Mouse (Mus musculus): Measurements from ENCODE around the gene Lrrc57. TPM values are rescaled to one million over a fixed set of nuclear protein-coding genes. Genes with fewer than 3 reads are reported as not detected.

Lrrc57 gene
- polyA plus RNA-seq, 1 experiment: 8.0 TPM

DNA sequence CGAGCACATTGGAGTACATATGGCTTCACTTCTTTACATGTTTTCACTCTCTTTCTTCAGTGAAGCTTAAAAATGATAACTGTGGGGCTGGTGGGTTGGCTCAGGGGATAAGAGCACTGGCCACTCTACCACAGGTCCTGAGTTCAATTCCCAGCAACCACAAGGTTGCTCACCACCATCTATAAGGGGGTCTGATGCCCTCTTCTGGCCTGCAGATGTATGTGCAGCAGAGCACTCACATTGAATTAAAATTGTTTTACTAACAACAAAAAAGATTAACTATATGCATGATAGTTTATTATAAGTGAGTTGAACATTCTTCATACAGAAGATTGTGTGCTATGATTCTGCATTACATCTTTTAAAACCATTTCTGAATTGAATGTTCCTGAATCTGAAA is 10.2 kb upstream of the Lrrc57 start:
- no peaks in the 10 kb centered on the region for H3K79me2 ChIP-seq (ENCODE audit: control insufficient read depth, insufficient read depth)
- H3K4me3 ChIP-seq (ENCODE audit: insufficient read depth, poor library complexity, severe bottlenecking): no peak overlapping the region
- H3K27me3 ChIP-seq (ENCODE audit: control insufficient read depth, insufficient read depth, insufficient read length): no peaks in the 10 kb centered on the region
- TF ChIP-seq MAX (IDR thresholded peaks at IDR 0.05) (no peak), MYOD1 (IDR thresholded peaks at IDR 0.05; ENCODE audit: control insufficient read depth, insufficient read length, low read depth) (no peak), CEBPB (IDR thresholded peaks at IDR 0.05; ENCODE audit: low read depth) (no peak), FOSL1 (IDR thresholded peaks at IDR 0.05; ENCODE audit: insufficient read depth, low read length, poor library complexity, severe bottlenecking) (no peak), CTCF (IDR thresholded peaks at IDR 0.05; ENCODE audit: control insufficient read depth, insufficient read depth, insufficient read length) (no peak)
- peaks cover 41% of the 10 kb centered on the region for H3K36me3 ChIP-seq (ENCODE audit: control insufficient read depth, insufficient read depth)
- no peak overlapping the region for H3ac ChIP-seq (ENCODE audit: control insufficient read depth, insufficient read length, low read depth)
- H3K79me3 ChIP-seq (ENCODE audit: low read depth): no peaks in the 10 kb centered on the region

DNA sequence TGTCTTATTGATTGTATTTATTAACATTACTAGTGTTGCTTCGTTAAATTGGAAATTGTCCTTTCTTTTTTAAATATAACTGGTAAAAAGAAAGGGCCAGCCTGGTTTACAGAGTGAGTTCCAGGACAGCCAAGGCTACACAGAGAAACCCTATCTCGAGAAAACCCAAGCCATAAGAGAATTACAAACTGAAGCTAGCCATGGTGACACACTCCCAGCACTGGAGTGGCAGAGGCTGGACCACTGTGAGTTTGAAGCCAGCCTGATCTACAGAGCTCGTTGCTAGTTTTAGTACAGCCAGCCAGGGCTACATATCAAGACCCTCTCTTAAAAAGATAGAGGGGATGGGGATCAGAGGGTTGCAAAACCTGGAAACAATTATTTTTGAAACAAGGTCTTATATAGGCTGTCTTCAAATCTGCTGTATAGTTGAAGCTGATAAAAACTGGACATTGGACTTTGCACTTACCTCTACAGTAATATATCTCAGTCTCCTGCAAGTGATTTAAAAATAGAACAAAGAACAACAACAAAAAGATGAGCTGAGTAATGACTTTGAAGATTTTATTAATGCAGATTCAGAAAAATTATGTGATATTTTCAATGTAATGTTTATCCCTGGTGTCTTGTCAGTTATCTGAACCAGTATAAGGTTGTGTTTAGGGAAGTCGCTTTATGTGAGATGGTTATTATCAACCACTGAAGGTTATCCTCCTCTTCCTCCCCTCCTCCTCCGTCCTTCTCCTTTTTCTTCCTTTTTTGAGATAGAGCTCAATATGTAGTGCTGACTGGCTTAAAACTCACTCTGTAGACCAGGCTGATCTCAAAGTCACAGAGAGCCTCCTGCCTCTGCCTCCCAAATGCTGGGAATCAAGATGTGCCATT is 7.2 kb upstream of the Lrrc57 start:
- TF ChIP-seq MYOD1 (IDR thresholded peaks at IDR 0.05; ENCODE audit: control insufficient read depth, insufficient read length, low read depth) (no peak), CTCF (IDR thresholded peaks at IDR 0.05; ENCODE audit: control insufficient read depth, insufficient read depth, insufficient read length) (no peak), USF1 (IDR thresholded peaks at IDR 0.05; ENCODE audit: low read depth) (no peak), MAX (IDR thresholded peaks at IDR 0.05) (no peak), CEBPB (IDR thresholded peaks at IDR 0.05; ENCODE audit: low read depth) (no peak), FOSL1 (IDR thresholded peaks at IDR 0.05; ENCODE audit: insufficient read depth, low read length, poor library complexity, severe bottlenecking) (no peak), MYOG (IDR thresholded peaks at IDR 0.05; ENCODE audit: control insufficient read depth, extremely low read depth, insufficient read length) (no peak)
- Histone ChIP-seq H3K79me3 (ENCODE audit: low read depth) (peaks cover 4% of the 10 kb centered on the region), H3K36me3 (ENCODE audit: control insufficient read depth, insufficient read depth) (peaks cover 59% of the 10 kb centered on the region), H3K27me3 (ENCODE audit: control insufficient read depth, insufficient read depth, insufficient read length) (no peaks in the 10 kb centered on the region), H3K79me2 (ENCODE audit: control insufficient read depth, insufficient read depth) (peaks cover 8% of the 10 kb centered on the region), H3ac (ENCODE audit: control insufficient read depth, insufficient read length, low read depth) (no peak overlapping the region), H3K4me3 (ENCODE audit: insufficient read depth, poor library complexity, severe bottlenecking) (no peak overlapping the region)

DNA sequence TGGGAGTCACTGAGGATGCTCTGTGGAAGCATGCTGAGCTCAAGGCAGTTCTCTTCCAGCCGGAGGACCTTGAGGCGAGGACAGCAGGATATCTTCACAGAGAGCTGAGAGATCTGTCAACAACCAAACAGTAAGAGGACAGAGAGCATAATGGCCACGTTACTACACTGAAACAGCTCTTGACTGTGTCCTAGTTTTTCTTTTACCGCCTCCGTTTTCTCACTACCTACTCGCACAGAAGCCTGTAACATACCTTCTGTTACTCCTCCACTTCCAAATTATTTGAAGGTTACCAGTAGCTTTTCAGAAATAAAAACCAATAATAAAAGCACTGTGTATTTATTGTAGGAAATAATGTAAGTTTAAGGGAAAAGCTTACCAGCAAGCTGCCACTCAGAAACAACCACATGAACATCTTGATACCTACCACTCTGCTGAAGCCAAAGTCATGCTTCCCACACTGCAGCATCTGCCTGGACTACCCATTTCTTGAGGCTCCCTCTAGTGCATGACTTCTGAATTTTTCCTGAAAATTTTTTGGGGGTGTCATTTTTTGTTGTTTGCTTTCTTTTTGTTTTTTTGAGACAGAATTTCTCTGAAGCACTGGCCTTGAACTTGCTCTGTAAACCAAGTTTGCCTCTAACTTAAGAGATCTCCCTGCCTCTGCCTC is 3.2 kb downstream of the Lrrc57 start:
- H3K27me3 ChIP-seq (ENCODE audit: control insufficient read depth, insufficient read depth, insufficient read length): no peaks in the 10 kb centered on the region
- TF ChIP-seq MAX (IDR thresholded peaks at IDR 0.05) (no peak), MYOG (IDR thresholded peaks at IDR 0.05; ENCODE audit: control insufficient read depth, extremely low read depth, insufficient read length) (no peak), CTCF (IDR thresholded peaks at IDR 0.05; ENCODE audit: control insufficient read depth, insufficient read depth, insufficient read length) (no peak), CEBPB (IDR thresholded peaks at IDR 0.05; ENCODE audit: low read depth) (no peak), FOSL1 (IDR thresholded peaks at IDR 0.05; ENCODE audit: insufficient read depth, low read length, poor library complexity, severe bottlenecking) (no peak), USF1 (IDR thresholded peaks at IDR 0.05; ENCODE audit: low read depth) (no peak), MYOD1 (IDR thresholded peaks at IDR 0.05; ENCODE audit: control insufficient read depth, insufficient read length, low read depth) (no peak)
- peaks cover 36% of the 10 kb centered on the region for H3K79me2 ChIP-seq (ENCODE audit: control insufficient read depth, insufficient read depth)
- H3K79me3 ChIP-seq (ENCODE audit: low read depth): peaks cover 16% of the 10 kb centered on the region
- H3K36me3 ChIP-seq (ENCODE audit: control insufficient read depth, insufficient read depth): peaks cover 23% of the 10 kb centered on the region
- H3K4me3 ChIP-seq (ENCODE audit: insufficient read depth, poor library complexity, severe bottlenecking): no peak overlapping the region
- no peak overlapping the region for H3ac ChIP-seq (ENCODE audit: control insufficient read depth, insufficient read length, low read depth)

DNA sequence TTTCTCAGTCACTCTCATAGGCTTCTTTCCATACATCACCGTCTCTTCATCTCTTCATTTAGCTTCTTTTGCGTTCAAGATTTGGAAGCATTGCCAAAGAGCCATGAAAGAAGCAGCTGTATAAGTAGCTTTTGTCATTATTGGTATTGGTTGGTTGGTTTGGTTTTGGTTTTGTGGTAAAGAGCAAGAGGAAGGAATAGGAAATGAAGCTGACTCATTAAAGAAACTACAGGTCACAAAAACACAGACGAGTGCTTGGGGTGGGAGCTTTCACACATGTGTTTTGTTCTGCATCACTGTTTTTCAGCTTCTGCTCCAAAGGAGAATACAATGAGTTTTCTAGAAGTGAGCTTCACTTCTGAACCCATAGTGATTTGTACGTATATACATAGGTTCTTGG is 9.8 kb downstream of the Lrrc57 start:
- Histone ChIP-seq H3K79me2 (ENCODE audit: control insufficient read depth, insufficient read depth) (no peaks in the 10 kb centered on the region), H3K4me3 (ENCODE audit: insufficient read depth, poor library complexity, severe bottlenecking) (no peak overlapping the region), H3K36me3 (ENCODE audit: control insufficient read depth, insufficient read depth) (peaks cover 68% of the 10 kb centered on the region), H3K27me3 (ENCODE audit: control insufficient read depth, insufficient read depth, insufficient read length) (no peaks in the 10 kb centered on the region), H3K79me3 (ENCODE audit: low read depth) (no peaks in the 10 kb centered on the region), H3ac (ENCODE audit: control insufficient read depth, insufficient read length, low read depth) (no peak overlapping the region)
- TF ChIP-seq FOSL1 (IDR thresholded peaks at IDR 0.05; ENCODE audit: insufficient read depth, low read length, poor library complexity, severe bottlenecking): no peak

DNA sequence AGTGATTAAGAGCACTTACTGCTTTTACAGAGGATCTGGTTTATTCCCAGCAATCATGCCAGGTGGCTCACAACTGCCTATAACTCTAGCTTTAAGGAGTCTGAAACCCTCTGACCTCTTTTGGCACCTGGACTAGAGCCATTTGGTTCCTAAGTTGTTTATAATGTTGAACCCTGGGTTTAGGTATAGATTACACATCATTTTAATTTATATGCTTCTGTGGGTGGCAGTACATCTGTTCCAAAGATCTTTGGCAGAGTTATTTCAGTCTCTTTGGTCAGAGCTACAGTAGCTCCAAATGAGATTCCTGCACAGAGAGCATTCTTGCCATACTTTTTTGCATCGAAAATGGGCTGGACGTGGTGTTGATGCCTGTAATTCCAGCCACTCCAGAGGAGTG is 11.6 kb downstream of the Lrrc57 start:
- H3K4me3 ChIP-seq (ENCODE audit: insufficient read depth, poor library complexity, severe bottlenecking): no peak overlapping the region
- H3K27me3 ChIP-seq (ENCODE audit: control insufficient read depth, insufficient read depth, insufficient read length): no peaks in the 10 kb centered on the region
- TF ChIP-seq USF1 (IDR thresholded peaks at IDR 0.05; ENCODE audit: low read depth) (no peak), CEBPB (IDR thresholded peaks at IDR 0.05; ENCODE audit: low read depth) (no peak), MYOD1 (IDR thresholded peaks at IDR 0.05; ENCODE audit: control insufficient read depth, insufficient read length, low read depth) (no peak), MYOG (IDR thresholded peaks at IDR 0.05; ENCODE audit: control insufficient read depth, extremely low read depth, insufficient read length) (no peak), CTCF (IDR thresholded peaks at IDR 0.05; ENCODE audit: control insufficient read depth, insufficient read depth, insufficient read length) (no peak), FOSL1 (IDR thresholded peaks at IDR 0.05; ENCODE audit: insufficient read depth, low read length, poor library complexity, severe bottlenecking) (no peak), MAX (IDR thresholded peaks at IDR 0.05) (no peak)
- peaks cover 69% of the 10 kb centered on the region for H3K36me3 ChIP-seq (ENCODE audit: control insufficient read depth, insufficient read depth)
- H3K79me3 ChIP-seq (ENCODE audit: low read depth): no peaks in the 10 kb centered on the region
- H3ac ChIP-seq (ENCODE audit: control insufficient read depth, insufficient read length, low read depth): no peak overlapping the region
- no peaks in the 10 kb centered on the region for H3K79me2 ChIP-seq (ENCODE audit: control insufficient read depth, insufficient read depth)
